Mouse (Mus musculus) hindlimb bud, embryonic 11.5 days (tissue): Measurements from ENCODE around the gene Alpk3.

ENCODE experiments used
- DNase-seq: peaks from one replicate; pipeline ENCODE4 v3.0.0-alpha.2; 2012; ENCODE audit warnings: low read depth, low spot score; ENCODE audit errors: extremely low spot score

Alpk3 gene

DNA sequence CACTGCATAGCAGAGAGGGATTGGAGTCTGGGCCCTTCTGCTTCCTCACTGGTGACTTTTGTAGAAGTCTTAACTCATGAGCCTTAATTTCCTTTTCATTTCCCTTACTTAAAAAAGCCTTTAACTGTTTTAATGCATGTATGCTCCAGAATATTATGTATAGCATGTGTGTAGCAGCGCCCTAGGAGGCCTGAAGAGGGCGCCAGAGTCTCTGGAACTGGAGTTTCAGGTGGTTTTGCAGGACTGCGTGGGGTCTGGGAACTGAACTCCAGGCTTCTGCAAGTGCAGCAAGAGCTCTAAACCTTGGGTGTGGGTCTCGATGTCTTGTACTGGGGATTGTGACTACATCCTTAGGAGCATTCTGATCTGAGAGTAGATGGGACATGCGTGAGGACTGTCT is 15.9 kb downstream of the Alpk3 start:
- DNase-seq: no peak

DNA sequence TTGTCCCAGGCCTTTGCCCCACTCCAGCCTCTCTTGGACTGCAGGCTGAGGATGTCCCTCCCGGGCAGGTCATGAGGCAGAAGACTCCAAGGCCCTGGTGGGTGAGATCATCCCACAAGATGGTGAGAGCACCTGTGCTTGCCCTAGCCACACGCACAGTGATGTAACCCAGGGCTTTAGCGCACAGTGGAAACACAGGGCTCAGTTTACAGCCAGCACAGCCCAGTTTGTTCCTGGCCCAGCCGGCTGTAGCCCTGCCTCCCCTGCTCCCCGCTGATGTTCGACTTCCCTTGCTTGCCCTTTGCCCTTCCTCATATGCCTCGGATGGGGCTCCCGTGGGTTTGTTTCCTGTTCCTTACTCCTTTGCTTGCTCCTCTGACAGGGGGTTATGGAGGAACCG is 17.1 kb downstream of the Alpk3 start:
- DNase-seq: no peak

DNA sequence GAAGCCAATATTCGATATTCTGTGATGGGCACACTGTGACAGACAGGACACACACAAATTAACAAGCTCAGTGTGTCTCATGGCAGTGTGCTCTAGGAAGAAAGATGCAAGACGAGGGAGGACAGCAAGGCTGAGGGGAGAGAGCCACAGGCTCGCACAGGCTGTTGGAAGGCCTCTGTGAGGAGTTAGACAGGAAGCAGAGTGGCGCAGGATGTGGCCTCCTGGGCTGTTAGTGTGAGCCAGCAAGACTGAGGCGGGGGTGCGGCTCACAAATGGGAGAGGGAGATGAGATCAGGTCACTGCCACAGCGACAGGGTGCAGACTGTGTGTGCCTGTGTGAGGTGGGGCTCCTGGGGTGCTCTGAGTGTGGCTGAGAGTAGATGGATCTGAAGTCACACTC is 17.9 kb downstream of the Alpk3 start:
- DNase-seq: no peak

DNA sequence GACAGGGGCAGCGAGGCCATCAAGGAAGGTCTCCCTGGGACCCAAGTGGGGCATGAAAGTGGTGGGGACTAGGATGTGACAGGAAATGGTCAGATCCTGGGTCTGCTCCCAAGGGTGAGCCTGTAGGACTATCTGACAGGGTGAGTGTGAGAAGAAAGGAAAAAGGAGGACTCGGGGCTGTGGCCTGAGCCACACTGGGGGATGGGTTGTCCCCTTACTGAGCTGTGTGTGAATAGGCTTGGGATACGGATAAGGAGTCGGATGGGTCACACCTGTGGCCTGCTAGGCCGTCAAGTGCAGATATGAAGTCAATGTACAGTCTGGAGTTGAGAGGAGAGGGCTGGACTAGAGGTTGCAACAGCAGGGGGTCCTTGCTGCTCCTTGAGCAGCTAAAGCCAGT is 18.3 kb downstream of the Alpk3 start:
- DNase-seq: no peak

DNA sequence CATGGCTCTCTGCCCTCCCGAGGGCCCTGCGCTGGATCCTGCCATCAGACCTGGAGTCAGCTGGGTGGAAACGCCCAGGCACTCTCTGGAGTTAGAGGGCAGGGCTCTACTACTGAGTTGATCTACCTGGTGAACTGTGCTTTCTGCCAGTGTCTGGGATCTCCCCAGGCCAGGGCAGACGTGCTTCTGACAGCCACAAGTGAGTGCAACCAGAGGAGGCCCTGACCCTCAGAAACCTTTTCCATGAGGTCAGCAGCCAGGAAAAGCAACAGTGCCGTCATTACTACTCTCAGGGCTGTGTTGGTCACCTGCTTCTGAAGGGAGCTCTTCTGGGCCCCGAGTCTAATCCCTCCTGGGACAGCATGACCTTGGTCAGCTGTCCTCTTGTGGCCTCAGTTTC is 19.6 kb downstream of the Alpk3 start:
- no peak for DNase-seq

DNA sequence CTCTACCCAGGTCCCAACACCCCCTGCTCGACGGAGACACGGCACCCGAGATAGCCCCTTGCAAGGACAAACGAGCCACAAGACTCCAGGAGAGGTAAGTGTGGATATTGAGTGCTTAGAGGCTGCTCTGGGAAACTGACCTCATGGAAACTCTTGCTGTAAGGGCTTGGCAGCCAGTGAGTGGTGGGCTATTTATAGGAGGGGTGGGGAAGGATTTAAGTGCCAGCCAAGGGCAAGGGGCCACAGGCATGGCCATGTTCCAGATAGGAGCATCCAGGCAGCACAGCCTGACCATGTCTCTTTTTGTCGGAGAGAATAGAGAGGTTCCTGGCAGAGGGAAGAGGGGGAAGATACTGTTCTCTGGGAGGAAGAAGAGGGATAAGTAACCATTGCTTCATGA is 21.3 kb downstream of the Alpk3 start:
- no peak for DNase-seq

DNA sequence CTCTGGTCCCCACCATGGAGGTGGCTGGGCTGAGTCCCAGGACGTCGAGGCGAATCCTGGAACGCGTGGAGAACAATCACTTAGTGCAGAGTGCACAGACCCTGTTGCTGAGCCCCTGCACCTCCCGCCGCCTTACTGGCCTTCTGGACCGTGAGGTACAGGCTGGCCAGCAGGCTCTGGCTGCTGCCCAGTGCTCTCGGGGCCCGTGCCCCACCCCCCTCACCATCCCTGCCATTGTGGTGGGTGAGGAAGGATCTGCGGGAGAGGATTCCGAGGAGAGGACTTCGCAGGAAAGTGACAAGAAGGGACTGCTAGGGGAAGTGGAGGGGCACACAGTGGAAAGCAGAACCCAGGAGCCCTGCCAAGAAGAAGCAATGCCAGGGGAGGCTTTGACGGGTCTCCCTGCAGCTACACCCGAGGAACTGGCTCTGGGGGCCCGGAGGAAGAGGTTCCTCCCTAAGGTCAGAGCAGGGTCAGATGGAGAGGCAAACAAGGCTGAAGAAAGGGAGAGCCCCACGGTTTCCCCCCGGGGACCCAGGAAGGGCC is 36.1 kb downstream of the Alpk3 start:
- no peak for DNase-seq

DNA sequence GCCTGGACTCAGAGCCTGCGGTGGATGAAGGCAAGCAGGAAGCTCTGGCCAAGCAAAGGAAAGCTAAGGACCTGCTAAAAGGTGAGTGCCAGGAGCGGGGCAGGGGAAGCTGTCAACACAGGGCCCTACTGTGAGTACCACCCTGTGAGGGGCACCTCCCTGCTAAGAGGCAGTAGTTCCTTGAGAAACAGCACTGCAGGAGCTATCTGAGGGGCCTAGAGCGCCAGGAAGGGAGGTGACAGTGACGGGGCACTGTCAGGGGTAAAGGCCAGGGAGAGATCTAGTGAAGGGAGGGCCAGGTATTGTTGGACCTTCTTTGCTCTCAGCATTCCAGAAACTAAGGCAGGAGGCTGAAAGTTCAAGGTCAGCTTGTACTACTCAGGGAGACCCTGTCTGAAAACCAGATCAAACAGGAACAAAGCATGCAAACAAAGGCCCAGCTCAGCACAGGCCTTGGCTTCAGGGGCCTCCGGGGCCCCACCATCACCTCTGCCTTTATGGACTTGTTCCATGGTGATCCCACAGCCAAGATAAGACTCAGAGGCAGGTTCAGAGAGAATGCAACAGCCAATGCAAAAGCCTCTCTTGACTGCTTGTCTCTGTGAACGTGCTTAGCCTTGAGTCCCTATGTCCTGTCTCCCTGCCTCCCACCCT is 36.8 kb downstream of the Alpk3 start:
- no peak for DNase-seq

DNA sequence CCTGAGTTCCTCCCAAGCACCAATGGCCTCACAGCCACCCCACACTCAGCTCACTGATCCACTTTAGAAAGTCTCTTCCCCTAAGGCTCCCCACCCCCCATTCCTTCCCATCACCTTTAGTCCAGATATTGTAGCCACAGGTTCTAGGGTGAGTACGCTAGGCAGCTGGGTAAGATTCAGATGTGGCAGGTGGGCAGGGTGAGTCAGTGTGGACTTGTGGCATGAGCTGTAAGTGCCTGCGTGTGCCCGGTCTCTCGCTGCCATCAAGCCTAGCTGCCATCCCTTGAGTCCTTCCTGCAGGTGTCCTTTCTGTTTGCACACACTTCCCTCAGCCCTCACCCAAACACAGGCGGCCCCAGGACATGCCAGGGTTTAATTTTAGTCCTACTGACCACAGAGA is 42.9 kb downstream of the Alpk3 start:
- DNase-seq: no peak

DNA sequence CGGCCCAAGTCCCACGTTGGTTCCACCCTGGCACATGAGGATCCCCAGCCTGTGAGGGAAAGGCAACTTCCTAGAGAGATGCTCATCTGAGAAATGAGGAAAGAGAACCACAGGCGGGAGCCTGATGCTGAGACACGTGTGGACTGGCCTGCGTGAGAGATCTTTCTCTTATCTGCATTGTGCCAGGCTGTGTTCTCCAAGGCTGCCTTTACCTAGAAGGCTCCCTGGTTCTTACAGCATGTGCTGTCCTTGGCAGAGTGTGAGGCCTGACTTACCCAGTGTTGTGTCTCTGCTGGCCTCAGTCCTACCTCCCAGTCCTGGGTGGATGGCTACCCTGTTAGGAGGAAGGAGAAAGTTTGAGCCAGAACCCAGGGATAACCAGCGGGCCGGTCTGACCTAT is 45.5 kb downstream of the Alpk3 start:
- no peak for DNase-seq

DNA sequence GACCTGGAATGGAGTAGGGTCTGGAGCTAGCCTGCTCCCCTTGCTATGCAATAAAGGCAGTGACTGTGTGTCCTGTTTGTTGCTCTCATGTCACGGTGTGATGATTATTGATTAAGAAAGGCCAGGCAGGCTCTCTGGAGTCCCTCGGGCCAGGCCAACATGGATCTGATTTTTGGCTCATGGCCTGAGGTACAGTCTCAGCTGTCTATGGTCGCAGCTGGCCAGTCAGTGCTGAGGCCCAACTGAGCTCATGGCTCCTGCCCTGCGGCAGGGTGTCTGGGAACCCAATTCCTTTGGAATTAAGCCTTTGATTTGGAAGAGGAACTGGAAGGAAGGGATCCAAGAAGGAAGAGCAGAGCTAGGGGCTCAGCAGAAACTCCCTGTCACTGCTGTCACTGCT is 48.1 kb downstream of the Alpk3 start:
- no peak for DNase-seq

DNA sequence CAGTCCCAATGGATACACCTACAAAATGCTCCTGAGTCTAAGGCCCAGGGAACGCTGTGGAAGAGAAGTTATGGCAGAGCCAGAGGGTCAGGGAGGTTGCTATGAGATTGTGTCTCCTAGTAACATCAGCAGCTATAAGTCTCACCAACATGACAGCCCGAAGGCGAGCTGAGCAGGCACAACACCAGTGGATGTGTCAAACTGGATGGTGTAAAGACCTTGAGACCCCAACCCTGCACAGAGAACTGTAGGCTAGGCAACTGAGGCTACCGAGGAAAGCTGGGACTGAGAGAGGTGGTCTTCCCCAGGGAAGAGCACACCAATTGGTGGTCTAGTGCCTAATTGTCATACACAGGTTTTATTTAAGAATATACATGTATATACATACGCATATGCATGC is 50.8 kb downstream of the Alpk3 start:
- no peak for DNase-seq

DNA sequence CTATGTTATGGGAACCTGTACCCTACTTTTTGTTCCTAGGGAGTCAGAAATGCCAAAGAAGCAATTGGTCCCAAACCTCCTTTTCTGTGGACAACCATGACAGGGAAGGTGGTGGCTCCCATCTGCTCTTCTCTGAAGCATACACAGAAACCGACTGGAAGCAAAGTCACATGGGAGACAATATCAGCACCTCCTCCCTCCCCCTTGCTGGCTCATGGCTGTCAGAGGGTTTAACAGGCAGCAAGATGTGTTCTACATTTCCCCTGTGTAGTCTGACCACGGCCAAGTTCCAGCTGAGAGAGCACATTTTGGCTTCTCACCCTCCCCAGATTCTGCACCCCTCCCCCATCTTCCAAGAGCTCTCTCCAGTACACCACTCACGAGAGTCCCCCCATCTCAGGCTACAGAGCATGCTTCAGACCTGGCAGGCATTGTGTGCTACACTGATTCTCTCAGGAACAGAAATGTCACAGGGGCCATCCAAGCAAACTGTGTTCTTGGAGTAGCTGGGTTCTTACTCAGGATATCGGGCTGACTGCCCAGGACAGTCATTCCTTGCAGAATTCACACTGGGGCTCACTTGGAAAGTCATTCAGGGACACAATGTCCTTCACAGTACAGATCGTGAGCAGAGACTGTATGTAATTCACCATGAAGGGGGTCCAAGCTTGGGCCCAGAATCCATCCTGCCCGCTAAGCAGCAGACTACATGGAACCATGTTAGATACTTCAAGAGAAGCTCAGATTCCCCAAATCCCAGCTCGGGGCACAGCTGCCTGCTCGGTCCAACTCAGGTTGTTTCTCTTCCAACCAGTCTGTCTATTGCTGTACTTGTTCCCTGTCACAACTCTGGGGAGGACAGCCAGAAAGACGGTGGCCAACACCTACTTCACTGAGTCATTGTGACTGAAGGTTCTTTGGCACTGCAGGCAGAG is 52.6 kb downstream of the Alpk3 start:
- no peak for DNase-seq

DNA sequence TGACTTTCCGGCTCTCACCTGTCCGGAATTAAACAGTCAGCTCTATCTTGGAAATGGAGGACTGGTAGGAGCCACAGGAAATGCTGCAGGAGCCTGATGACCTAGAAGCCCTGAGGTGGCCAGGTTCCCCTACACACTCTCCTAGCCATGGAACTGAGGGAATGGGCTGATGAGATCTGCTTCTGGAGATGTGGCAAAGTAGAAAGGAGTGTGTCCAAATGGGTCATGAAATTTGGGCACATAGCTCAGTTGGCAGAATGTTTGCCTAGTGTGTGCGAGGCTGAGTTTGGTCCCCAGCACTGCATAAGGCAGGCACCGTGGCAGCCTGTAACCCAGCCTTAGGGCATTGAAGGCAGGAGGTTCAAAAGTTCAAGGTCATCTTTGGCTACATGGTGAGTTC is 53.4 kb downstream of the Alpk3 start:
- no peak for DNase-seq

DNA sequence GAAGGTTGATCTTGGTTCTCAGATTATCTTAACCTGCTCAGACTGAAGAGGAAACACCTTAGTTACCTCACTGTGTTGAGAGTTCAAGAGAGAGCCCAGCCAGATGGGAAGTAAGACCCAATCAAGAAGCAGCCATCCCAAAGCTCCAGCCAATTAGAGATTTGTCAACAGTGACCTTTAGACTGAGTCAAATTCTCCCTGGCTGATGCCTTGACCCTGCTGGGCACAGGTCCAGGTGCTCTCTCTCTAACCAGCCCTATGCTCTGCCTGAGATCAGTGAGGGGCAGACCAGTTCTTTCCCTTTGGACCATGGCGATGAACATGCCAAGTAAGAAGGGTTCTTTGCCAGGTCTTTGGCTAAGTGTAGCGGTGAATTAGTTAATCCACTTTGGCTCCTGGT is 54.3 kb downstream of the Alpk3 start:
- no peak for DNase-seq

DNA sequence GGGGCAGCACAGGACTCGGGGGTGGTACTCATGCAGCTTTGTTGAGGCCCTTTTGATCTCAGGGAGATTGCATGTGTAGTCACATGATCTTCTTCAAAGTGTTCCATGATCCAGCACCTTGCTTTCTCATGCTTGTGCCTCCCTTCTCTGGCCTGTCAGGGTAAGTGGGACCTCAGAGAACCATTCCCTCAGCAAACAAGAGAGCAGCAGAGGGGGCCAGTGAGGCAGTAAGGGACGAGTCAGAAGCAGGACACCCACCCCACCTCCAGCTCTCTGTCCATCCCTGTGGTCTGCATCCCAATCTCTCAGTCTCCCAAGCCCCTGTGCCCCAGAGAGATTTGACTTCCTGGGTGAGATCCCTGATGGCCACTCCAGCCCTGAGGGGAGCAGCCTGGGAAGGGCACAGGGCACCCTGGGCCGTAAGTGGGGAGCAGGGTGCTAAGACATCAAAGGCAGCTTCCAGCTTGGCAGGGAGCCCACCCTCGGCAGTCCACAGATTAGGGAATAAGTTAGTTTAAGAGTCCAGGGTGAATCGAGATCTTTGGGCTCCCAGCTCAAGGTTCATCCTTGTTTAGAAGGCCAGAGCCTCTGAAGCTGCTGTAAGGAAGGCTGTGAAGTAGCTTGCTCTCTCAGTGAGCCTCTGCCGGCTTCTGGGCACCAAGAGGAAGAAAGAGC is 55.4 kb downstream of the Alpk3 start:
- no peak for DNase-seq

DNA sequence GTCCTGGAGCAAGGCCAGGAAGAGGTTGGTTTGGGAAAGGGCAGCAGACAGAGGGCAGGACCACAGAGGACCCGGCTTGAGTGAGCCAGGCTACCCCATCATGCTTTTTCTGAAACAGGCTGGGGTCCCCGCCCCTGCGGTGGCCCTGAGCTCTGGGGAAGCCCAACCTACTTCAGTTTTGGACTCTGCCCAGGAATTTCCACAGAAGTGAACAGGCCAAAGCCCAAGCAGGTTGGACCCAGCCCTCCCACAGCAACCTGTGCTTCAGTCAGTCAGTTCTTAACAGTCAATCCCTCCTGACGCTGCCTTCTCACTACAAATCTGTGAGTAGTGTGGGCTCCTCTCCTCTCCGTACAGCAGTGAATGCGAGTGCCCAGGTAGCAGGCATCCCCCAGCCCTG is 57.2 kb downstream of the Alpk3 start, which contains the start of gene Slc28a1:
Slc28a1 (plus strand) TSS at position 245 of the 400 bp plus-strand sequence.
- DNase-seq: no peak

DNA sequence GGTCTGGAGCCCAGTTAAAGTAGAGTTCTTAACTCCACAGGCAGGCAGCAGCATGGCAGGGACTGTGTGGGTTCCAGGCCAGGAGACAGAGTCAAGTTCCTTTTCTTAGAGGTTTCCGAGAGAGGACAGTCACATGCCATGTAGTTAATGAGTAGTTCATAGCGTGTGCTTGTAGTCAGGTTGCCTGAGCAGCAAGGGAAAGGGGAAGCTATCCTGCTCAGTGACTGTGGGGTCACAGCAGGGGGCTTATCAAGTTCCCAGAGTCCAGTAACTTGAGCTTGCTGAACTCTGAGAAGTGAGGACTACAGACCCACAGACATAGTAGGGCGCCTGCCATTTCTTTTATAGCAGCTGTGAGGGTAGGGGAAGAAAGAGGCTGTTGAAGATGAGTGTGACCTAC is 63.7 kb downstream of the Alpk3 start:
- no peak for DNase-seq

DNA sequence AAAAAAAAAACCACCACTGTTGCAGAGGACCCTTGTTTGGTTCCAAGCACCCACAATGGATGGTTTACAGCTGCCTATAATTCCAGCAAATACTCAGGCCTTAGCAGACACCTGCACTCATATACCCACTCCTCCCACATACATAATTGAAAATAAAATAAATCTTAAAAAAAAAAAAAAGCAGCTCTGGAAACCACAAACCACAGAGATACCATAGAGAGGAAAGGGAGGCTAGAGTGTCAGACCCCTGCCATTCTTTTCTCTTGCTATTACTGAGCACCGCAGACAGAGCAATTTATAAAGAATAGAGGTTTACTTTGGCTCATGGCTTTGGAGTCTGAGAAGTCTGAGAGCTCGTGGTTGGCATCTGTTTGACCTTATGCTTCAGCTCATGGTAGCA is 65.4 kb downstream of the Alpk3 start:
- no peak for DNase-seq

DNA sequence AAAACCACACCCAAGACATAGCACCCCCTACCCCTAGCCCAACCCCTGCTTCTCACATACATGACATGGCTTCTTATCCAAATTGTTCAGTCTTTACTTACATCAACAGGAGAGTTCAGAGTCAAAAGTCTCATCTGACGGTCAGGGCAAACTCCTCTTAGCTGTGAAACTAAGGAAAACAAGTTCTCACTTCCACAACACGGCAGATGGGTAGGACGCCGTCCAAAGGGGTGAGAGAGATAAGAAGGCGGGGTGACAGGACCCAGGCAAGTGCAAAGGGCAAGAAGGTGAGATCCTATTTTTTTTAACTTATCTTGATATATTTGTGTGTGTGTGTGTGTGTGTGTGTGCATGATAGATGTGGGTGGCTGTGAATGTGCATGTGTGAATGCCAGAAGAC is 66.2 kb downstream of the Alpk3 start:
- DNase-seq: no peak

DNA sequence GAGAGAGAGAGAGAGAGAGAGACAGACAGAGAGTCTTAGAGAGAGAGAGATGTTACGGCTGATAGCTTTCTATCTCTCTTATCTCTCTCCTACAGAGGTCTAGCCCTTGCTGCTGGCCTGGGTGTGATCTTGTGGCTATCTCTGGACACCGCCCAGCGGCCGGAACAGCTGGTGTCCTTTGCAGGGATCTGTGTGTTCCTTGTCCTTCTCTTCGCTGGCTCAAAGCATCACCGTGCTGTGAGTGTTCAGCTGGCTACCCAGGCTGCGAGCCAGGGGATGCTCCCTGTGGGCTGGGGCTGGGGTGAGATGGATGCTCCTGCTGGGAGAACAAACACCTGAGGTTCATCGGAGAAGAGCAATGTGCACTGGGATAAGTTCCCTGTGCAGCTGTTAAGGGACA is 67.4 kb downstream of the Alpk3 start:
- no peak for DNase-seq
